Mouse (Mus musculus) adrenal gland, adult (tissue): ENCODE data around the gene Padi2.

ENCODE experiments used
- DNase-seq, 2 experiments: peaks; one replicate each; pipeline ENCODE4 v3.0.0; 2022 to 2023; ENCODE audit warnings: low spot score in 1 of 2; ENCODE audit not compliant: inconsistent age in 2 of 2

The Padi2 gene

DNA sequence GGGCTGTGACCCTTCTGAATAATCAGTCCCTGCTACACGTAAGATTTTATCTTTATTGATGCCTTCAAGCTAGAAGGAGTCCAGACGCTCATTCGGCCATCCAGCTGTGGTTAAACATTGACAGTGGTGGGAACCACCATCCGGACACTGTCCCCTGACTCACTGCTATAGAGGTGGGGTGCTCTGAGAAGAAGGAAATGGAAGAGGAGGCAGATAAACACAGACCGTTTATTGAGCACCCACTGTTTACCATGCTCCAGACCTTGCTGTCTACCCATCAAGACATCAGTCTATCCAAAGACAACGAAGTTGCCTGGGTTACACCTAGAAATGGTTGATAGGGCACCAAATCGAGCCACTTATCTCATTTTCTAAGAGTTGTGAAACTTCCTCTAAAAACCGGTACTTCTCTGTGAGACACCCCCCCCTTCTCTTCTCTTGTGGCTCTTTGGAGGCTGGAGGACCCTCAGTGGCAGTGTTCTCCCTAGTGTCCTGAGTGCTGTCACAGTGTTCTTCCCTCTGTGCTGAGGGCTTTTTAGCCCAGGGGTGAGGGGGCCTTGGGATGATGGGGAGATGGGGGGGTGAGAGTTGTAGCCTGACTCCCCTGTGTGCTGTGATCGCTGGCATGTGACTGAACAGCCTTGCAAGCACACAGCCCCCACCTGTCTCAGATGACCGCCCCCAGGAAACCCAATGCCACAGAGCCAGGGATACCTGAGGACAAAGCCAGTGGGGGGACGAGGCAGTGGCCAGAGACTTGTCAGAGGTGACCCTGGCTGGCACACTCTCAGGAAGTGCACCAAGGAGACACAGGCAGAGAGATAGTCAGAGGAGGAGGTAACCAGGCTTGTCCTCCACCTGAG, 14.1 kb downstream of the Padi2 start:
- no peak for DNase-seq

DNA sequence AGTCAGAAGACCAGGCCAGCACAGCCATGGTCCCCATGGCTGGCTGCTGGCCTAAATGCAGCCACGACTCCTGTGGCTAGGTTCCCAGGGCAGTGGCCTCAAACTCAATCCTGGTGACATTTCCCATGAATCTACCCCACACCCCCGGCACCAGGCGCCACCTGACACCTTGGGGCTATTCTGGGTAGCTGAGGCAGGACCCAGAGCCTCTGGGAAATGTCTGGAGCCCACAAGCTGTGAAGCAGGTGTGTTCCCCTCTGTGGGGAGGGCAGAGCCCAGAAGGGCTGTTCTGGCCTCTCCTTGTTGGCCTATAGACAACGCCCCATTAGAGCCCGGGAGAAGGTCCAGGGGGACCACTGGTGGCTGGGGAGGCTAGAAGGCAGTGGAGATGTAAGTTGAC, 16.4 kb downstream of the Padi2 start:
- no peak for DNase-seq

- peak in 1 of 2 experiments; percentile 17 for DNase-seq
Observed at GRCm38 (mm10) chr4:140925648-140926047, 19.5 kb downstream of the Padi2 start.

DNA sequence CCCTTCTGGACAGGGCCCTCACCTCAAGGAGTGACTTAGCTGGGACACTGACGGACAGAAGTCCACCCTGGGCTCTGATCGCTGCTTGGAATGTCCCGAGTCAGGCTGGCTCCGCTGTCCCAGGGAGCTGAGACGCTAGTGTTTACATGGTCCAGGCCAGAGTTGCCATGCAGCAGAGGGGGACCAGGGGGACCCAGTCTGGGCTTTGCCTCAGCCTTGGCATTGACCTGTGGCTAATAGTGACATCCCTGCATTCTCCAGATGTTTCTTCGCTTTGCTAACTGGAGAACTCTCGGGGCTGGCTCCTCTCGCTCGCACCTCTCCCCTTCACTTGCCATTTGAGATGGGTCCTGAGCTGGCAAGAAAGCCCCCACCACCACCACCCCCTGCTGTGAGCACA, 22.2 kb downstream of the Padi2 start:
- no peak for DNase-seq

- no peak for DNase-seq
Observed at GRCm38 (mm10) chr4:140929745-140930144, 23.6 kb downstream of the Padi2 start.

- DNase-seq = peak in 1 of 2 experiments; percentile 48
Observed at GRCm38 (mm10) chr4:140930900-140931470, 24.8 kb downstream of the Padi2 start.

DNA sequence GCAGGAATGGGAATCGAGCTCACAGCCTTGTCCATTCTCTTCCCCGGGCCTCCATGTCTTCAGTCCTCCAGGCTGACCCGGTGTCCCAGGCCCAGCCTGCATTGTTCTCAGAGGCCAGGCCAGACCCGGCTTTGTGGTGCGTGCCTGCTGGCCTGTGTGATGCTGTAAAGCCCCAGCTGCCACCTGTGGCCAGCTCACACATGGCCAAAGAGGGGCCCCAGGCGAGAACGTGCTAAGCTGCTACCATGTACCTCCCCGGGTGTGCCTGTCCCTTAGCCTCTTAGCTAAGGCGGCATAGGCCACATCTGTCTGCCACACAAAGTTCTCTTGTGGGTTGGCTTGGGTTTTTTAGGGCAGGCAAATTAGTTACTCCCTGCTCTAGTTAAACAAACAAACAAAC, 29.5 kb downstream of the Padi2 start:
- DNase-seq = no peak

GRCm38 (mm10) chr4:140944356-140944755, 38.2 kb downstream of the Padi2 start:
- DNase-seq = peak in 1 of 2 experiments; percentile 27

DNA sequence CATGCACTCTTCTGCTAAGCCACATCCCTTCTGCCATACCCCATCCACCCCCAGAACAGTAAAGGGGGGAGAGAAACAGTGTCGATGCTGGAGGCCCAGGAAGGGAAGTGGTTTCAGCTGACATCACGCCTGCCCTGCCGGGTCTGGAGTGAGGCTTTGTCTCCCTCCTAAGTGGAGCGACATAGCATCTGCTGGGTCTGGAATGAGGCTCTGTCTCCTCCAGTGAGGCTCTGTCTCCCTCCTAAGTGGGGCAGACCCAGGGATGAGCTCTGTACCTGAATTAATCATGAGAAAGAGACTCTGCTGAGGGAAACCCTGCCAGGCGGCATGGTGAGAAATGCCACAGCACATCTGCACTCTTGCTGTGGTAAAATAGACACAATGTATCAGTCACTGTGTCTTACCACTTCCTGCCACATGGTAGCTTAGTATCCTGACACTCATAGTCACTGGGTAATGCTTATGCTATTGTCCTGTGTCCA, 38.9 kb downstream of the Padi2 start:
- DNase-seq = peak in 1 of 2 experiments; percentile 54

- no peak for DNase-seq
Observed at GRCm38 (mm10) chr4:140945571-140945970, 39.4 kb downstream of the Padi2 start.

DNA sequence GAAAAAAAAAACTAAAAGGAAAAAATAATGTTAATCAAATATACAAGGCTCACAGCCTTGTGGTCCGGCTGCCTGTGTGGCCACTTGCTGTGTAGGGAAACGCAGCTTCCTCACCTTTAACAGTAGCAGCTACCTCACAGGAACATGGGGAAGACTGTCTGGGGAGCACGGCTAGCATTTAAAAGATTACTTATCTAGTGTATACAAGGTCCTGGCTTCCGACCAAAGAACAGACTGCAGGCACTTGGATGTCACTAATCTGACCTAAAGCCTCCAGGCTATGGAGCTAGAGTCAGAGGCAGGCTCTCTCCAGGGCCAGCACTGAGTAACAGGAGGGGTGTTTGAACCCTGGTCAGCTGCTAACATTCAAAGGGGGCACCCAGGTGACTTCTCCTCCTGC, 39.9 kb downstream of the Padi2 start:
- DNase-seq = no peak

DNA sequence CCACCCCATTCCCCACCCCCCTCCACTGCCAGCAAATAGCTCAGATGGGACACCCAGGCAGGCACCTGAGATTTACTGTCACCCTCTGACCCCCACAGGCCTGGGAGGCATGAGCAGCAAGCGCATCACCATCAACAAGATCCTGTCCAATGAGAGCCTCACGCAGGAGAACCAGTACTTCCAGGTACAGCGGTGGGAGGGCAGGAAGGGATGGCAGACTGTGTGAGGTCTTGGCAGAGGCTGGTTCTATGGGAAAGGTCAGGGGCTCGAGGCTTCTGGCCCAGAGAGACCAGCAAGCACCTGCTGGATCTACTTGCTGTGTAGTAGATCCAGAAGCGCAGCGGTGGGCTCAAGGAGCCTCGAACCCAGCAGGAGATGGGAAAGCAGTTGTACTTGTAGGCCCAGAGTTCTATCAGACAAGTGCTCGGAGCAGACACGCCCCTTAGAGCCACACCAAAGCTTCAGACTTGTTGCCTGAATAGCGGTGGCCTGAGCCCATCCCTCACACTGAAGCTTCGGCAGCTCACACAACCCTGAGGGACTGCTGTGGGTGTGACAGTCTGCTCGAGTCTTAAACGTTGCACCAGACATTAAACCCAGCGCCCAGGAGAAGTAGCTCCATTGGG, 40.5 kb downstream of the Padi2 start:
- no peak for DNase-seq

DNA sequence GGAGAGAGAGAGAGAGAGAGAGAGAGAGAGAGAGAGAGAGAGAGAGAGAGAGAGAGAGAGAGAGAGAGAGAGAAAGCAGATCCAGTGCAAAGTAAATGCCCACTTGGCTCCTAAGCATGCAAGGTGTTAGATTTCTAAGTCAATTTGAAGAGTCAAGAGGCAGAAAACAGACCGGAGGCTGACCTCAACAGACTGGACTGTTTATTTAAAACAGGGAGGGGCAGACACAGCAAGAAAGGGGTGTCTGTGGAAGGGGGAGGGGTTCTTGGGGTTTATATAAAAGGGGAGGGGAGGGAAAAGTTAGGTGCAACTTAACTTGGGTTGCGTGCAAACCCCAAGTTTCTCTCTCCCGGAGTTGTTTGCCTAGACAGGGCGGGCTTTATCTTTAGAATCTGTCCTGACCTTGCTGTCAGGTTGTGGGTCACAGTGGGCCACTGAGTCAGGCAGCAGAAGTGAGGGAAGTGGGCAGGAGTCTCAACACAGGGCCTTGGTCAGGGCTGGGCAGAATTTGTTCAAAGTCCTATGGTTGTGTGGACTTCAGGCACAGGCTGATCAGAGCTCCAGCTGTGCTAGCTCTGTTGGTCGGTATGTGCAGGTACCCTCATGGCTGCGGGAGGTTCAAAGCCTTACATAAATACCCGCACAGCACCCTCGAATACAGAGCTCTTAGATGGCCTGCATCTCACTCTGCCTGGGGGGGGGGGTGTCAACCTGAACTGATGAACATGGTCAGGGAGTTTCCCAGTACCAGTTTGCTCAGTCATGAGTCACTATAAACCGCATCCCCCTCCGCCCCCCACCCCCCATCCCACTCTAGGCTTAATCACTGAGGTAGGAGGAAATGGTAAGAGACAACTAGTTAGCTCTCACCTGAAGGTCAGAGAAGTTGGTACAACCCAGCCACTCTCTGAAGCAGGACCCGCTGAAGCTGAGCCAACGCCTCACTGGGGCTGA, 41.6 kb downstream of the Padi2 start:
- DNase-seq = no peak

GRCm38 (mm10) chr4:140948481-140948880, 42.3 kb downstream of the Padi2 start:
- DNase-seq = no peak

DNA sequence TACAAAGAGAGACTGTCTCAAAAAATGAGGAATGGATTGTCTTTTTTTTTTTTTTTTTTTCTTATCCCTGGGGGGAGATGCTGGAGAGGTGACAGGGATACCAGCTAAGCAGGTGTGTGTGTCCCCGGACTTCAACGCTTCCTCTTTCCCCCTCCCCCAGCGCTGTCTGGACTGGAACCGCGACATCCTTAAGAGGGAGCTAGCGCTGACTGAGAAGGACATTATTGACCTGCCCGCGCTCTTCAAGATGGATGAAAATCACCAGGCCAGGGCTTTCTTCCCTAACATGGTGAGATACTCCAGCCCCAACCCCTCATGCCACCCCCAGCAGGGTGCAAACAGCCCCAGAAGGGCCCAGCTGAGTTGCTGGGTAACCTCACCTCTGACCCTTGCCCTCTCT, 42.9 kb downstream of the Padi2 start:
- no peak for DNase-seq

DNA sequence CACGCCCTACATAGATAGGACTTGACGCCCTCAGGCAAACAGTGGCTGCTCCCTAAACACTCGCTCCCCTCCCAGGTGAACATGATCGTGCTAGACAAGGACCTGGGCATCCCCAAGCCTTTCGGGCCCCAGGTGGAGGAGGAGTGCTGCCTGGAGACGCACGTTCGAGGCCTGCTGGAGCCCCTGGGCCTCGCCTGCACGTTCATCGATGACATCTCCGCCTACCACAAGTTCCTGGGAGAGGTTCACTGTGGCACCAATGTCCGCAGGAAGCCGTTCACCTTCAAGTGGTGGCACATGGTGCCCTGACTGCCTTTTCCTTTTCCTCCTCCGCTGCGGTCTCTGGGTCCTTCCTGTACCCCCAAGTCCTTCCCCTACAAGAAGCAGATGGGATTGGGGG, 43.5 kb downstream of the Padi2 start:
- DNase-seq = no peak

DNA sequence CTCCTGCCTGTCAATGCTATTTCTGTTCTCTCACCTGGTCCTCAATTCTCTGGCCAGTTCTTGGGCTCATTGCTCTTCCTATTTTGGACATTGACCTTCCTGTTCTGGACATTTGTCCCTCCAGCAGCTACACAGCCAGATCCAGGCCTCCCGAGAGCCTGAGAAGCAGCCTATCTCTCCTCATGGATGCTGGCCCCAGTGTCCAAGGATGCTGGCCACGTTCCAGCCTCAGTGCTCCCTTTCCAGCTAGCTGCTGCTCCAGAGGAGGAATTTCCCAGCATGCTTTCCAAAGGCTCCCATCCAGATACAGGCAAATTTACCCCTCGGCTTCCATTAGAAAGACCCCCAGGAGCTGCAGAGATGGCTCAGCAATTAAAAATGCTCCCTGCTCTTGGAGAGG, 44.4 kb downstream of the Padi2 start:
- DNase-seq = peak in 1 of 2 experiments; percentile 55

- no peak for DNase-seq
Observed at GRCm38 (mm10) chr4:140951861-140952641, 45.9 kb downstream of the Padi2 start.

DNA sequence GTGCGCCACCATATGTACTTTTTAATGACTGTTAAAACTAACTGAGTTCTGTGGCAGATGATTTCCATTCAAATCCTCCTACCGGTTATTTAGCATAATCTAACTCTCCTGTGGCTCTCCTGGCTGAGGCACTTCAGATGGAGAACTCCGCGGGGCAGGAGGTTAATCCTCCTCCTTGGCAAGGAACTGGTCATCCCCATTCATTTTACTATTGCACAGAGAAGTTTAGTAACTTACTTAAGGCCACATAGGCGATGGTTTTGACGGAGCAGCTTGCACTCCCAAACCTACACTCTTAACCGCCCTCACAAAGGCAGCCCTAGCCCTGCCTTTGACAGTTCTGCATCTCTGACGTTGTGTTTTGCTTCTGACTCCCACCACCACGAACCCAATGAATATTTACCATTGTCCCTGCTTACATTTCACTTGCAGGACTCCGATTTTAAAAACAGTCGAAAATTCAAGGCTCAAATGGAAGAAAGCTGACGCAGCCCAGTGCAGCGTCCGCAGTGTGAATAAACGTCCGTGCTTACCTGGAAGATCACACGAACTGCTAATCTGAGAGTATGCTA, 51.1 kb downstream of the Padi2 start:
- DNase-seq = no peak

GRCm38 (mm10) chr4:140957725-140958124, 51.6 kb downstream of the Padi2 start:
- DNase-seq = peak; percentile 80 to 94
